Mouse (Mus musculus) gastrocnemius, adult 18-20 months (tissue): Measurements from ENCODE around the gene 4930452B06Rik. TPM values are rescaled to one million over a fixed set of nuclear protein-coding genes. Genes with fewer than 3 reads are reported as not detected.
"Not testable (repeated sequence)": the region's sequence is repeated elsewhere in the genome, so short reads cannot be mapped to it uniquely, and the experiment has no call there.

Experiments used
- DNase-seq: peaks from one replicate; pipeline ENCODE4 v3.0.0; 2021; ENCODE audit warnings: low spot score
- long read RNA-seq, 2 experiments: library from polyadenylated mRNA; stranded (forward); transcript quantifications; one replicate each; pipeline ENCODE4 v2.0.0; 2021
- total RNA-seq, 2 experiments: library from RNA; stranded (reverse); gene quantifications; 2 replicates each; pipeline ENCODE4 v1.2.3; 2021

The 4930452B06Rik gene
- not detected for total RNA-seq
- long read RNA-seq, experiment 1, result 0 reads
- long read RNA-seq, experiment 2, partial matches to known transcripts, result 0 of 1 reads
- long read RNA-seq, experiment 2, other reads (novel, unspliced or antisense), result 0 of 1 reads

- no peak for DNase-seq
Measured at GRCm38 (mm10) chr14:8665636-8666411, at the start of gene 4930452B06Rik. TSS of gene 4930452B06Rik (minus strand) at chr14:8666240.

GRCm38 (mm10) chr14:8712674-8713073, 46.6 kb upstream of the 4930452B06Rik start:
- DNase-seq, result no peak

GRCm38 (mm10) chr14:8689451-8689850, 23.4 kb upstream of the 4930452B06Rik start:
- no peak for DNase-seq

- no peak for DNase-seq
Measured at GRCm38 (mm10) chr14:8688462-8688861, 22.4 kb upstream of the 4930452B06Rik start.

- no peak for DNase-seq
Measured at GRCm38 (mm10) chr14:8686185-8686584, 20.1 kb upstream of the 4930452B06Rik start.

- no peak for DNase-seq
Measured at GRCm38 (mm10) chr14:8679896-8680295, 13.9 kb upstream of the 4930452B06Rik start.

- no peak for DNase-seq
Measured at GRCm38 (mm10) chr14:8660359-8660758, 5.7 kb downstream of the 4930452B06Rik start.

- DNase-seq, result no peak
Measured at GRCm38 (mm10) chr14:8641650-8642279, 24.3 kb downstream of the 4930452B06Rik start.

- no peak for DNase-seq
Measured at GRCm38 (mm10) chr14:8632211-8632610, 33.8 kb downstream of the 4930452B06Rik start.

GRCm38 (mm10) chr14:8628406-8628805, 37.6 kb downstream of the 4930452B06Rik start:
- no peak for DNase-seq

- DNase-seq, result no peak
Measured at GRCm38 (mm10) chr14:8627481-8627880, 38.6 kb downstream of the 4930452B06Rik start.

GRCm38 (mm10) chr14:8621164-8621563, 44.9 kb downstream of the 4930452B06Rik start:
- DNase-seq, result no peak

GRCm38 (mm10) chr14:8620580-8620979, 45.5 kb downstream of the 4930452B06Rik start:
- no peak for DNase-seq

- DNase-seq, result no peak
Measured at GRCm38 (mm10) chr14:8615636-8616035, 50.4 kb downstream of the 4930452B06Rik start.

- DNase-seq, result not testable (repeated sequence)
Measured at GRCm38 (mm10) chr14:8614430-8614829, 51.6 kb downstream of the 4930452B06Rik start.

GRCm38 (mm10) chr14:8612080-8612479, 54.0 kb downstream of the 4930452B06Rik start:
- no peak for DNase-seq

- no peak for DNase-seq
Measured at GRCm38 (mm10) chr14:8610108-8610507, 55.9 kb downstream of the 4930452B06Rik start.

- no peak for DNase-seq
Measured at GRCm38 (mm10) chr14:8608559-8609171, 57.4 kb downstream of the 4930452B06Rik start.

- DNase-seq, result no peak
Measured at GRCm38 (mm10) chr14:8604898-8605297, 61.1 kb downstream of the 4930452B06Rik start.

- no peak for DNase-seq
Measured at GRCm38 (mm10) chr14:8585031-8585430, 81.0 kb downstream of the 4930452B06Rik start.

- DNase-seq, result not testable (repeated sequence)
Measured at GRCm38 (mm10) chr14:8551006-8551405, 115.0 kb downstream of the 4930452B06Rik start.

- DNase-seq, result no peak
Measured at GRCm38 (mm10) chr14:8549108-8549507, 116.9 kb downstream of the 4930452B06Rik start.
